Mouse (Mus musculus): ENCODE results near the gene Dok5. TPM values are rescaled to one million over a fixed set of nuclear protein-coding genes. Genes with fewer than 3 reads are reported as not detected.

The Dok5 gene
- polyA plus RNA-seq, 1 experiment from 2014 or later, result 14.6 TPM

DNA sequence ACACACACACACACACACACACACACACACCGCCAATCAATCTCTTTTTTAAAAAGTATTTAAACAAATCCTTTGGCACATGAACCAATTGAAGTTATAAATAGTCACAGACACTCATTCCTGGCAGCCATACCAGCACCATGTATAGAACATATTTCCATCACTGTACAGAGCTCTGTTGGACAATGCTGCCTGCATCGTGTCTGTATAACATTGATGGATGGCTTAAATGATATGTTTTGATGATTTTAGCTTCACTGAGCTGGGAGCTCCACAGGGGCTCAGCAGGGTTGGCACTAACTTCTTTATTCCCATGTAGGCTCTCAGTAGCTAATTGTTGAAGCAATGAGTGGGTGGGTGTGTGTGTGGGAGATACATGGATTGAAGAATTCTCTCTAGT lies 11.9 kb downstream of the Dok5 start:
- 79% methylated on average over 2 of the region's 2 CpGs for WGBS
- H3K36me3 ChIP-seq (replicated peaks), result no peaks in the 10 kb centered on the region

DNA sequence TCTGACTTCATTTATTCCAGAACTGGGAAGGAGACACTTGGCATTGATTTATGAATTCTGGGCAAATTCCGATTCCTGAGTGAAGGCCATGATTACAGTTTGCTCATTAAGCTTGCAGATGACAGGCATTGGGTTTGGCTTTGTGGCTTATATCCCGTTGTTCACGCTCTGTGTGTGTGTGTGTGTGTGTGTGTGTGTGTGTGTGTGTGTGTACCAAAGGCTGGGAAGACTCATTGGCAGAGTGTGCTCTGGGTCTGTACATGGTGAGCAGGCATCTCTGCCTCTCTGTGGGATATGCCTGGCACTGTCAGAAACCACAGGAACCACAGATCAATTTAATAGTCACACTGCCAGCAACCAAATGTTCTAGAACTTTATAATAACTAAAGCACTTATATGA lies 17.3 kb downstream of the Dok5 start:
- no peak overlapping the region for H3K4me2 ChIP-seq
- H3K36me3 ChIP-seq (replicated peaks), result no peaks in the 10 kb centered on the region
- H3K9ac ChIP-seq, result no peak overlapping the region
- no peaks in the 10 kb centered on the region for H3K4me1 ChIP-seq
- no peak overlapping the region for H3K27ac ChIP-seq
- no peak for ATAC-seq (ENCODE audit: low FRiP score)
- WGBS, result 88% methylated on average over 3 of the region's 3 CpGs
- H3K27me3 ChIP-seq, result no peaks in the 10 kb centered on the region
- H3K4me3 ChIP-seq (replicated peaks), result no peak overlapping the region
- H3K9me3 ChIP-seq, result peaks cover 4% of the 10 kb centered on the region; the same call in 1 of the 2 replicates

More for the DNA sequence above, 11.9 kb downstream of the Dok5 start:
- Histone ChIP-seq H3K4me1 (peaks cover 7% of the 10 kb centered on the region), H3K27ac (no peak overlapping the region), H3K9ac (no peak overlapping the region), H3K9me3 (peaks cover 4% of the 10 kb centered on the region; the same call in 1 of the 2 replicates), H3K4me2 (no peak overlapping the region), H3K4me3 (replicated peaks) (no peak overlapping the region), H3K27me3 (no peaks in the 10 kb centered on the region)
- no peak for ATAC-seq (ENCODE audit: low FRiP score)

GRCm38 (mm10) chr2:170752191-170752850 lies 20.7 kb downstream of the Dok5 start:
- no peak overlapping the region for H3K9ac ChIP-seq
- WGBS, result 86% methylated on average over 10 of the region's 10 CpGs
- H3K4me1 ChIP-seq, result peaks cover 18% of the 10 kb centered on the region
- H3K9me3 ChIP-seq, result no peaks in the 10 kb centered on the region
- H3K36me3 ChIP-seq (replicated peaks), result no peaks in the 10 kb centered on the region
- no peak overlapping the region for H3K4me2 ChIP-seq
- H3K27ac ChIP-seq, result no peak overlapping the region
- H3K4me3 ChIP-seq (replicated peaks), result no peak overlapping the region
- H3K27me3 ChIP-seq, result no peaks in the 10 kb centered on the region
- ATAC-seq (ENCODE audit: low FRiP score), result no peak

- Histone ChIP-seq H3K27me3 (no peaks in the 10 kb centered on the region), H3K4me1 (peaks cover 25% of the 10 kb centered on the region), H3K36me3 (replicated peaks) (no peaks in the 10 kb centered on the region), H3K27ac (no peak overlapping the region), H3K4me2 (no peak overlapping the region), H3K9ac (no peak overlapping the region), H3K9me3 (no peaks in the 10 kb centered on the region), H3K4me3 (replicated peaks) (no peak overlapping the region)
- ATAC-seq (ENCODE audit: low FRiP score), result no peak
- 62% methylated on average over 2 of the region's 2 CpGs for WGBS
These were observed 24.2 kb downstream of the Dok5 start for GRCm38 (mm10) chr2:170755817-170756216.

- H3K4me3 ChIP-seq (replicated peaks), result no peak overlapping the region
- H3K9ac ChIP-seq, result no peak overlapping the region
- no peaks in the 10 kb centered on the region for H3K36me3 ChIP-seq (replicated peaks)
- 67% methylated on average over 7 of the region's 7 CpGs for WGBS
- H3K9me3 ChIP-seq, result no peaks in the 10 kb centered on the region
- peaks cover 25% of the 10 kb centered on the region for H3K4me1 ChIP-seq
- H3K27ac ChIP-seq, result peak overlapping the region; percentile 68
- H3K27me3 ChIP-seq, result no peaks in the 10 kb centered on the region
- no peak overlapping the region for H3K4me2 ChIP-seq
- ATAC-seq (ENCODE audit: low FRiP score), result no peak
These were observed 25.1 kb downstream of the Dok5 start for GRCm38 (mm10) chr2:170756667-170757066.

DNA sequence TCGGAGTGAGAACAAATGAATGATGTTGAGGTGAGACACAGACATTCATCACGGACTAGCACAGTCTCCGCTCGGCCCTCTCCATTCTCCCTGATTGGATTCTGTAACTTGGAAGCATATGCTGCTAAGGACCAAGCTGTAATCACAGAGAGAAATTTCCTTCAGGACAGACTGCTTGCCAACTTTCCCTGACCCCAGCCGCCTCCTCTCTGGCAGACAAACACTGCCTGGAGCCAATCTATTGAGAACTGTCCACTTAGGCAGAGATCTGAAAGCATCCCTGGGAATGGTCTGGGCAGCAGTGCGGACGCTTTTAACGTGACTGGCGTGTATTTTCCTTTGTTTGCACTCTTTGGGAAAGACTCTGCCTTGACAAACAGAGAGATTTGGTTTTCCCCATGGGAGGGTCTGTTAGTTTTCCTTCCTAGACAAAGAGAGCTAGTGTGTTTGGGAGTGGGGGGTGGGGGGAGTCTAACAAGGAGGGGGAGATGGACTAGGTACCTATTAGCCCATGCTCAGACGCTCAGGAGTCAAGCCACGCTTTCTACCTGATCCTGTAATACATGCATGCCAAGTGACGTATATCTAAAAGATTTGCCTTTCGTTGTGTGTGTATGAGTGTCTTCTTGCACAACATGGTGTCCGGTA lies 25.7 kb downstream of the Dok5 start:
- Histone ChIP-seq H3K4me1 (peaks cover 25% of the 10 kb centered on the region), H3K36me3 (replicated peaks) (no peaks in the 10 kb centered on the region), H3K4me2 (0 out of 2 replicates have a peak overlapping the region, but pooled peaks have one; percentile 15), H3K27me3 (no peaks in the 10 kb centered on the region), H3K9me3 (no peaks in the 10 kb centered on the region), H3K4me3 (replicated peaks) (no peak overlapping the region), H3K9ac (no peak overlapping the region), H3K27ac (peak overlapping the region; percentile 68)
- 41% methylated on average over 14 of the region's 14 CpGs for WGBS
- peak; percentile 77 for ATAC-seq (ENCODE audit: low FRiP score)

- no peak for ATAC-seq (ENCODE audit: low FRiP score)
- Histone ChIP-seq H3K9me3 (no peaks in the 10 kb centered on the region), H3K4me1 (peaks cover 25% of the 10 kb centered on the region), H3K9ac (no peak overlapping the region), H3K4me3 (replicated peaks) (no peak overlapping the region), H3K27ac (no peak overlapping the region), H3K27me3 (no peaks in the 10 kb centered on the region), H3K36me3 (replicated peaks) (no peaks in the 10 kb centered on the region), H3K4me2 (no peak overlapping the region)
- WGBS, result 89% methylated on average over 5 of the region's 5 CpGs
These were observed 26.6 kb downstream of the Dok5 start for GRCm38 (mm10) chr2:170758201-170758600.

GRCm38 (mm10) chr2:170764704-170765103 lies 33.1 kb downstream of the Dok5 start:
- no peaks in the 10 kb centered on the region for H3K27me3 ChIP-seq
- no peak overlapping the region for H3K27ac ChIP-seq
- H3K4me2 ChIP-seq, result no peak overlapping the region
- H3K36me3 ChIP-seq (replicated peaks), result no peaks in the 10 kb centered on the region
- no peak overlapping the region for H3K9ac ChIP-seq
- no peak overlapping the region for H3K4me3 ChIP-seq (replicated peaks)
- no peaks in the 10 kb centered on the region for H3K9me3 ChIP-seq
- ATAC-seq (ENCODE audit: low FRiP score), result no peak
- peaks cover 7% of the 10 kb centered on the region; the same call in 1 of the 2 replicates for H3K4me1 ChIP-seq
- 84% methylated on average over 3 of the region's 3 CpGs for WGBS

GRCm38 (mm10) chr2:170767243-170767642 lies 35.6 kb downstream of the Dok5 start:
- no peaks in the 10 kb centered on the region for H3K36me3 ChIP-seq (replicated peaks)
- WGBS, result 74% methylated on average over 8 of the region's 8 CpGs
- no peak overlapping the region for H3K9ac ChIP-seq
- H3K27ac ChIP-seq, result no peak overlapping the region
- no peak for ATAC-seq (ENCODE audit: low FRiP score)
- H3K27me3 ChIP-seq, result no peaks in the 10 kb centered on the region
- peaks cover 21% of the 10 kb centered on the region for H3K4me1 ChIP-seq
- H3K9me3 ChIP-seq, result no peaks in the 10 kb centered on the region
- no peak overlapping the region for H3K4me3 ChIP-seq (replicated peaks)
- H3K4me2 ChIP-seq, result no peak overlapping the region

DNA sequence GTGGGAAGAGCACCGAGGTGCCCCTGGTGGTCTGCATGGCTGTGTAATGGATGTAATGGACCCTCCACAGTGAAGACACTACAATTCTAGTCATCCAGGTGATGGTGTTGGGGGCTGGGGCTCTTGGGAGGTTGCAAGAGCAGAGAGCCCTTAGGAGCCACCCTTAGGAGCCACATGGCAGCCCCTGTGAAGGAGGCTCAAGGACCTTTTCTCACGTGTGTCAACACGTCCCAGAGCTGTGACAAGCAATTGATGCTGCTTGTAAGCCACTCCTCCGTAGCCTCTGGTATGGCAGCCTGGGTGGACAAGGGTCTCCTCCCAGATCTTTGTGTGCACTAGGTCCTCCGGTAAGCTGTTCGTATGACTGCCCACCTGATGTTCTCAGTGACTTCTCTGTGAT lies 37.1 kb downstream of the Dok5 start:
- no peak overlapping the region for H3K9ac ChIP-seq
- no peaks in the 10 kb centered on the region for H3K9me3 ChIP-seq
- H3K27ac ChIP-seq, result no peak overlapping the region
- H3K27me3 ChIP-seq, result no peaks in the 10 kb centered on the region
- no peak overlapping the region for H3K4me3 ChIP-seq (replicated peaks)
- WGBS, result 79% methylated on average over 6 of the region's 6 CpGs
- ATAC-seq (ENCODE audit: low FRiP score), result no peak
- no peak overlapping the region for H3K4me2 ChIP-seq
- no peaks in the 10 kb centered on the region for H3K36me3 ChIP-seq (replicated peaks)
- H3K4me1 ChIP-seq, result peaks cover 34% of the 10 kb centered on the region

GRCm38 (mm10) chr2:170771555-170771954 lies 39.9 kb downstream of the Dok5 start:
- Histone ChIP-seq H3K9ac (no peak overlapping the region), H3K4me1 (peaks cover 35% of the 10 kb centered on the region), H3K36me3 (replicated peaks) (no peaks in the 10 kb centered on the region), H3K4me2 (peak overlapping the region; percentile 15), H3K27me3 (no peaks in the 10 kb centered on the region), H3K9me3 (no peaks in the 10 kb centered on the region), H3K27ac (peak overlapping the region; percentile 71), H3K4me3 (replicated peaks) (no peak overlapping the region)
- ATAC-seq (ENCODE audit: low FRiP score), result no peak
- WGBS, result 0% methylated on average over 1 of the region's 1 CpGs

- whole genome bisulfite sequencing, result 2% methylated on average over 19 of the region's 19 CpGs
- Histone ChIP-seq H3K9ac (no peak overlapping the region), H3K4me2 (peak overlapping the region; percentile 51), H3K27me3 (no peaks in the 10 kb centered on the region), H3K36me3 (replicated peaks) (no peaks in the 10 kb centered on the region), H3K4me1 (peaks cover 31% of the 10 kb centered on the region), H3K27ac (peak overlapping the region; percentile 80), H3K9me3 (no peaks in the 10 kb centered on the region), H3K4me3 (replicated peaks) (peak overlapping the region; percentile 15)
- peak; percentile 63 for ATAC-seq (ENCODE audit: low FRiP score)
These were observed 40.7 kb downstream of the Dok5 start for GRCm38 (mm10) chr2:170772126-170772884.

Measured in forebrain, embryonic 12.5 days (tissue).